Mouse (Mus musculus) left cerebral cortex, adult 18-20 months (tissue): ENCODE results near the gene Llgl1. TPM values are rescaled to one million over a fixed set of nuclear protein-coding genes. Genes with fewer than 3 reads are reported as not detected.

Experiments
- DNase-seq, 2 experiments: peaks; one replicate each; pipeline ENCODE4 v3.0.0; 2021 to 2022; ENCODE audit warnings: low spot score in 2 of 2, mixed read lengths in 1 of 2
- long read RNA-seq, 2 experiments: library from polyadenylated mRNA; stranded (forward); transcript quantifications; one replicate each; pipeline ENCODE4 v2.0.0; 2021
- total RNA-seq, 2 experiments: library from RNA; stranded (reverse); gene quantifications; 2 replicates each; pipeline ENCODE4 v1.2.3; 2021

The Llgl1 gene
- total RNA-seq, result 10 to 100 TPM; 34.6 to 35.4 TPM
- long read RNA-seq, experiment 1, full-length matches to known transcripts, result 14 of 54 reads
- long read RNA-seq, experiment 1, partial matches to known transcripts, result 21 of 54 reads
- long read RNA-seq, experiment 1, other reads (novel, unspliced or antisense), result 19 of 54 reads
- long read RNA-seq, experiment 2, full-length matches to known transcripts, result 11 of 34 reads
- long read RNA-seq, experiment 2, partial matches to known transcripts, result 12 of 34 reads
- long read RNA-seq, experiment 2, other reads (novel, unspliced or antisense), result 11 of 34 reads

DNA sequence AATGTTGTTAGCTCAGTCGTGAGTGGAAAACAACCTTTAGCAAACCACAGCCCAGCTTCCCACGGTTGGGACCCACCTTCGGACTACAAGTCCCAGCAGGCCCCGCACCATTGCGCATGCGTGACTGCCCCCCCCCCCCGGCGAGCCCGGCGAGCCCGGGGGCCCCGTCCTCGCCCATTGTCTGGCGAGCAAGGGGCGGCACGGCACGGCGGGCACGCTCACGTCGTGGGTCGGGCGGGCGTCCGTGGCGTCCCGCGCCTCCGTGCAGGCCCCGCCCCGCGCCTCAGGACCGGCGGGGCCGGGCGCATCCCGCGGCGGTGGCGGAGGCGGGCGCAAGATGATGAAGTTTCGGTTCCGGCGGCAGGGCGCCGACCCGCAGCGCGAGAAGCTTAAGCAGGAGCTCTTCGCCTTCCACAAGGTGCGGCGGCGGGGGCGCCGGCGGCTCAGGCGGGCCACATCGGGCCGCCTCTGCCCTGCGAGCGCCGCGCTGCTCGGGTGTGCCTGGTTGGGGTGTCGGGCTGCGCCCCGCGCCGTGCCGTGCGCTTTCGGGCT, at the start of gene Llgl1:
Gene Llgl1, plus strand, starts transcription at position 200 of the 552 bp plus-strand sequence.
- peak; percentile 76 to 89 for DNase-seq

DNA sequence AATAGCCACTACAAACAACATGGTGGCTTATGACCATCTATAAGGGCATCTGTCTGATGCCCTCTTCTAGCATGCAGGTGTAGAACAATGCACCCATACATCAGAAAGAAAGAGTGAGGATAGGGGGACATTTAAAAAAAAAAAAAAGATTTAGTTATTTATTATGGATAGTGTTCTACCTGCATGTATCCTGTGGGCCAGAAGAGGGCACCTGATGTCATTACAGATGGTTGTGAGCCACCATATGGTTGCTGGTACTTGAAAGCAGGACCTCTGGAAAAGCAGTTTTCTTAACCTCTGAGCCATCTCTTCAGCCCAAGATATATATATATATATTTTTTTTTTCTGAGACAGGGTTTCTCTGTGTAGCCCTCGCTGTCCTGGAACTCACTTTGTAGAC, 3.4 kb upstream of the Llgl1 start:
- no peak for DNase-seq

DNA sequence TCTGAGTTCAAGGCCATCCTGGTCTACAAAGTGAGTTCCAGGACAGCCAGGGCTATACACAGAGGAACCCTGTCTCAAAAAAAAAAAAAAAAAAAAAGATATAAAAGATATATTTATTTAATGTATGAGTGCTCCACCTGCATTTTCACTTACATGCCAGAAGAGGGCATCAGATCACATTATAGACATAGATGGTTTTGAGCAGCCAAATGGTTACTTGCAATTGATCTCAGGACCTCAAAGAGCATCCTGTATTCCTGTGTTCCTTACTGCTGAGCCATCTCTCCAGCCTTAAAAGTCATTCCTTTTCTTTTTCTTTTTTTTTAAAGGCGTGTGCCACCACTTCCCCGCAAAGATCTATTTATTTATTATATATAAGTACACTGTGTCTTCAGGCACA, 2.0 kb upstream of the Llgl1 start:
- no peak for DNase-seq

DNA sequence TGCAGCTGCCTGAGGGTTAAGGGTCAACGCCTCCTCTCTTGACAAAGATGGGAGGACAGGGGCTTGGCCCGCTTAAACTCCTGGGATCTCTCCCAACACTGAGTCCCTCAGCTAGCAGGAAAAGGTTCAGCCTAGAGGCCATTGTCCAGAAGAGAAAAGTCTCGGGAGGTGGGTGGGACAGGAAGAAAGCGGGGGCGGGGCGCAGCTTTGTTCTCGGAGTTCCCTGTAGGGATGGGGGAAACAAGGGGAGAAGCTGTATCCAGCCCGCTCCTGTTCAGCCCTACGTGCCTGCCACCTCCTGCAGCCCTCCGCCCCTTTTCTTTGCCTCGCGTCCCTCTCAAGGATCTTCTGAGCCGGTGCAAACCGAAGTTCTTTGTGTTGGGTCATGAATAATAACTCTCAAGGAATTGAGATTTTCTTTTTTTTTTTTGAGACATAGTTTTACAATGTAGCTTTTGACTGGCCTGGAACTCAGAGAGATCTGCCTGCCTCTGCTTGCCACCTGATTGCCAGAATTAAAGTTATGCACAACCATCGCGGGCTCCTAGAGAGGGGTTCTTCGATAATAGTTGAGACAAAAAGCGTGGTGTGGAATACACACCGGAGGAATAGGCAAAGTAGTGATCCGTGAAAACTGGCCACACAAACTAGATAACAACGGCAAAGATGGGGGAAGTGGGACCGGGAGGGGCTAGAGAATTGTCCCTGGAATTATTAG, 558 bp upstream of the Llgl1 start:
- peak in 1 of 2 experiments; percentile 8 for DNase-seq

DNA sequence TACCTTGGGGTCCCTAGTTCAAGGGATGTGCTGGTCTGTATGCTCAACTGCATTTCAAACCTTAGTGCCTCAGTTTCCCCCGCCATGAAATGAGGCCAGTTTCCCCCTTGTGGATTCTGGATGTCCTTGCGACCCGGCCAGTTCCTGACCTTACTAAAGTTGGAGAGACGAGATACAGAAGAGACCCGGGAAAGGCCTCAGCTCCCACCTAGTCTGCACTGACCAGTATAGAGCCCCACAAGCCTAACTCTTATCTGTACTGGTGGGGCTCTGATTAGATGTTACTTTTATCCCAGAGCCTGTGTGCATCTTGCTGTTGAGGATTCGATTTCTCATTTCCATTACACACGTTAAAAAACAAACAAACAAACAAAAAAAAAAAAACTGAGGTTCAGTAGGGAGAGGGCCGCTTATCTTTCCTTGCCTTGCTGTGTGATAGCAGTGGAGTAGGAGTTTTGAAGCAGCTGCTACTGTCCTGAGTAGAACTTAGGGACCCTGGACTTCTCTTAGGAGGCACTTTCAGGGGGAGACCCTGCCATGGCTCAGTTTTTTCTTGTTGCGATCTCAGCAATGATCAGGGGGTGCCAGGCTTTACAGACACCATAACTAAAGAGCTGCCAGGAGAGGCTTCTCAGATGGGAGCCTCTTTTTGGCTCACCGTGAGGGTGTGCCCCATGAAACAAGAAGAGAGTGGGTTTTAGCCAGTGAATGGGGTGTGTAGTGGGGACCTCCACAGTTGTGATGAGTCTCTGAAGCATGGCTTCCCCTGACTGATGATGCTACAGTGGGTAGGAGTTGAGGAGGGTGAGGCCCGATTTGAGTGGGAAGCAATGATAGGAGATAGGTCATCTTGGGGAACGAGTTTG, 1.0 kb downstream of the Llgl1 start:
- DNase-seq, result peak in 1 of 2 experiments; percentile 1

DNA sequence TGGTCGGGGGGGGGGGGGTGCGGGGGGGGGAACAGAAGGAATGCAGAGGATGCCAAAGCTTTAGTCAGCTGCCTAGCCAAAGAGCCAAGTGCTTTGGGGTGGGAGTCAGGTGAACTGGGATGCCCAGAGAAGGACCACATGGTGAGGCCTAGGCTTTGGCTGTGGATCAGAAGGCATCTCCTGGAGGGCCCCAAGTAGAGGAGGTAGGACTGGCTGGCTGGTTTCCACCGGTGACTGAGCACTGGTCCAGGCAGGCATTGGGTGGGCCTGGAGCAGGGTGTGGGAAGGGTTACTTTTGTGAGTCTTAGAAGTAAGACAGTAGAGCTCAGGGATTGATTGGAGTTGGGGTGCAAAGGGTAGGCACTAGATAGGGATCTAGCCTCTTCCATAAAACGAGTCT, 2.1 kb downstream of the Llgl1 start:
- DNase-seq, result no peak

DNA sequence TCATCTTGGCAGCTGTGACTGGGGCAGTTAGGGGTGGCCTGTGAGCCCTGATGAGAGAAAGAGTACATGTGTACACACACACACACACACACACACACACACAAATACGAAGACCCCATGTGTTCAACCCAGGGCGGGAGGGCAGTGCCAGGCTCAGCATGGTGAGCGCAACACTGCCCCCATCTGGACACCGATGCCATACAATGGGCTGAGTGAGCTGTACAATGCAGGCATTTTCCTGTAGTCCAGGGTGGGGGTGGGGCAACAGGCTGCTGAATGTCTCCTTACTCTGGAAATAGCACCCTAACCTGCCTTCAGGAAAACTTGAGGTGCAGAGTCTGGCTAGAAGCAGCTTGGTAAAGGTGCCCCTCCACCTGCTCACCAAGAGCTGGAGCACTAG, 3.6 kb downstream of the Llgl1 start:
- peak; percentile 73 to 77 for DNase-seq

DNA sequence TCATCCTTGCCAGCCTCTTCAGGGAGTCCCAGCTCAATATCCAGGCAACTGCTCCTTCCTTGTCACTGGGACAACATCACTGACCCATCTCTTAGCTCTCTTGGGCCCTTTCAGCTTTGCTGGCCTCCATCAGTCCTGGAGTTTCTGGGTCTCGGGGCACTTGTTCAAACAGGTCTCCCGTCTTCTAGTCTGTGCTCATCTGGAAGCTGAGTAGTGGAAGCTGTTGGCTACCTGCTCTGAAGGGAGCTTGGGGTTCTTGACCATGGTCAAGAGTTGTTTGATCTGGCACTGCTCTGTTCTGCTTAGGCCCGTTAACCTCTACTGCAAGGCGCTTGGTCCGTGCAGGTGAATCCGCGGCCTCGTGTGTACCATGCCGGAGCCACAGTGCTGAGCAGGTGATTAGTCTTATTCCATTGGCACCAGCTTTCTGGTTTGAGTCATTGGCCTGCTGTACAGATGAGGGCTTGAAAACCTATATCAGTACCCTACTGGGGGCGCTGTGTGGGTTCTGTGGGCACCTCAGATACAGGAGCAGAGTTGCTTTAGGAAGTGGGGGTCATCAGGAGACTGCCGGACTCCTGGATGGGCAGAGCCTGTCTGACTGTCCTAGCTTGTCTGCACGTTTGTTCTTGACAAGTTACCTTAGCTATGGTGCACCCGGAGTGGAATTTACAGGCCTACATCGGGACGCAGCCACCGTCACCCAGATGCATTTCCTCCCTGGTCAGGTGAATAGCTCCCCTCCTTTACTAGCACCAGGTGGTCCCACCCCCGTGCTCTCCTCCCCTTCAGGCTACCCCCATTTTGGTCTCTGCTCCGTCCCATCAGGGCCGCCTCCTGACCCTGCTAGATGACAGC, 4.7 kb downstream of the Llgl1 start:
- DNase-seq, result peak in 1 of 2 experiments; percentile 2

DNA sequence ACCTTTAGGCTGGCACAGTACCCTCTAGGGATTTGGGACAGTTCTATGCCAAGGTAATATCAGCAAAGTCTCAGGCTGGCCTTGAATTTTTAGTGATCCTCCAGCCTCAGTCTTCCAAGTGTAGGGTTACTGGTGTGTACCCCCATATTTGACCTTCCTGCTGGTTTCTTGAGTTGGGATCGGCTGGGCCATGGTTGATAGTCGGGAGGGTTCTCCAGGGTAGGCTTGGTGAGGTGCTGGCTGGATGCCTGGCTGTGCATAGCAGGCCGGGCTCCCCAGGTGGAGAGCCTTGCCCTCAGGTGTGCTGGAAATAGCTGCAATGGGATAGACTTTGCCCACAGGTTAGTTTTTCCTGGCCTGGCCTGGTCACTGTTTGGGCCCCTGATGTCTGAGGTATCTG, 5.7 kb downstream of the Llgl1 start:
- no peak for DNase-seq

DNA sequence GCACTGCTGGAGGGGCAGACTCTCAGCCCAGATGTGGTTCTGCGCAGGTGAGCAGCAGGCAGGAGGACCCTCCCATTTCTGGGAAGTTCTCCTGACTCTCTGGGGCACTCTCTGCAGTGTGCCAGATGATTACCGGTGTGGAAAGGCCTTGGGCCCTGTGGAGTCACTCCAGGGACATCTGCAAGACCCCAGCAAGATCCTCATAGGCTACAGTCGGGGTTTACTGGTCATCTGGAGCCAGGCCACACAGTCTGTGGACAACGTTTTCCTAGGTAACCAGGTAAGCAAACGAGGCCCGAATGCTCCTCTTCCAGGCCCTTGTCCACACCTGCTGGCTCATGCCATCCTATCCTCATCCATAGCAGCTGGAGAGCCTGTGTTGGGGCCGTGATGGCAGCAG, 6.6 kb downstream of the Llgl1 start:
- peak in 1 of 2 experiments; percentile 1 for DNase-seq

DNA sequence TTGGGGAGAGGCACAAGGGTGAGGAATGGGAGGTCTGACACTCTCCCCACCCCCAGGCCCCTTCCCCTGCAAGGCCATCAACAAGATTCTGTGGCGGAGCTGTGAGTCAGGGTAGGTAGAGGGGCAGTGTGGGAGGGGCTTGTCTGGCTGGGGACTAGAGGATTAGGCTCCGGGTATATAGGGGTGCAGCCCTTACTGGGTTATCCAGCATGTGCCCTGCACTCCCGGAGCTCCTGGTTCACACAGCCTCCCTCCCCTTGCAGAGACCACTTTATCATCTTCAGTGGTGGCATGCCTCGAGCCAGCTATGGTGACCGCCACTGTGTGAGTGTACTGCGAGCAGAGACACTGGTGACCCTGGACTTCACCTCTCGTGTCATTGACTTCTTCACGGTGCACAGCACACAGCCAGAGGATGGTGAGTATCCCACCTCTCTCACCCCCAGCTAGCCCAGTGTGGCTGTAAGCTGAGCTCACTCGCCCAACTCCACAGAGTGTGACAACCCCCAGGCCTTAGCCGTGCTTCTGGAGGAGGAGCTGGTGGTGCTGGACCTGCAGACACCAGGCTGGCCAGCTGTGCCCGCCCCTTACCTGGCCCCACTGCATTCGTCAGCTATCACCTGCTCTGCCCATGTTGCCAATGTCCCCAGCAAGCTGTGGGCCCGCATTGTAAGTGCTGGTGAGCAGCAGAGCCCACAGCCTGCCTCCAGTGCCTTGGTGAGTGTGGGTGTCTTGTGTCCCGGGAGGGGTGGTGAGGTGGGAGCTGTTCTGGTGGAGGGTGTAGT, 7.4 kb downstream of the Llgl1 start:
- DNase-seq, result peak in 1 of 2 experiments; percentile 16

DNA sequence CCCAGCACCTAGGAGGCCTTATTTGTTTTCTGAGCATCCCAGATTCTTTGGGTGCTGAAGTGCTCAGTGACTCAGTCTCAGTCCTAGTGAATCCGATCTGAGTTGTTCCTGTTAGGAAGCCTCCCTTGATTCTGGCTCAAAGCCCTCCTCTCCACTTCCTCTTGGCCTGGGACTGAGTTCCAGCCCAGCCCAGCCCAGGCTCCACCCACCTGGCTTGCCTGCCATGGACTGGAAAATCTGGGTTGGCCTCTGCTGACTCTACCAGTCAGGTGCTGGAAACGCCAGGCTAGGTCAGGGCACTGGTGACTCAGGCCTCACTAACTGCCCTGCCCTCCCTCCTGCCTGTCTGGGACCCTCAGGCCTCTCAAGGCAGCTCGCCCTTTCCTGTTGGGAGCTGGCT, 8.1 kb downstream of the Llgl1 start:
- peak in 1 of 2 experiments; percentile 39 for DNase-seq

DNA sequence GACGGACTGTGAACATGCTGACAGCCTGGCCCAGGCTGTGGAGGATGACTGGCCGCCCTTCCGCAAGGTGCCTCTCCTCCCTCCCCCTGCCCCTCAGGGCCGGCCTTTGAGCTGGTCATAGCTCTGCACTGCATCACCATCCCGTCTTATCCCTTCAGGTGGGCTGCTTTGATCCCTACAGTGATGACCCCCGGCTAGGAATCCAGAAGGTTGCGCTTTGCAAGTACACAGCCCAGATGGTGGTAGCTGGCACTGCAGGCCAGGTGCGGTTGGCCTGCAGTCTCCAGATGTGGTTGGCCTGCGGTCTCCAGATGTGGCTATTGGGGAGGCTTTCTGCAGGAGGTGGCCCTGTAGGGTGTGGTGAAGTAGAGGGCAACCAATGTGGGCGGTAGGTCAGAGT, 9.1 kb downstream of the Llgl1 start:
- no peak for DNase-seq

DNA sequence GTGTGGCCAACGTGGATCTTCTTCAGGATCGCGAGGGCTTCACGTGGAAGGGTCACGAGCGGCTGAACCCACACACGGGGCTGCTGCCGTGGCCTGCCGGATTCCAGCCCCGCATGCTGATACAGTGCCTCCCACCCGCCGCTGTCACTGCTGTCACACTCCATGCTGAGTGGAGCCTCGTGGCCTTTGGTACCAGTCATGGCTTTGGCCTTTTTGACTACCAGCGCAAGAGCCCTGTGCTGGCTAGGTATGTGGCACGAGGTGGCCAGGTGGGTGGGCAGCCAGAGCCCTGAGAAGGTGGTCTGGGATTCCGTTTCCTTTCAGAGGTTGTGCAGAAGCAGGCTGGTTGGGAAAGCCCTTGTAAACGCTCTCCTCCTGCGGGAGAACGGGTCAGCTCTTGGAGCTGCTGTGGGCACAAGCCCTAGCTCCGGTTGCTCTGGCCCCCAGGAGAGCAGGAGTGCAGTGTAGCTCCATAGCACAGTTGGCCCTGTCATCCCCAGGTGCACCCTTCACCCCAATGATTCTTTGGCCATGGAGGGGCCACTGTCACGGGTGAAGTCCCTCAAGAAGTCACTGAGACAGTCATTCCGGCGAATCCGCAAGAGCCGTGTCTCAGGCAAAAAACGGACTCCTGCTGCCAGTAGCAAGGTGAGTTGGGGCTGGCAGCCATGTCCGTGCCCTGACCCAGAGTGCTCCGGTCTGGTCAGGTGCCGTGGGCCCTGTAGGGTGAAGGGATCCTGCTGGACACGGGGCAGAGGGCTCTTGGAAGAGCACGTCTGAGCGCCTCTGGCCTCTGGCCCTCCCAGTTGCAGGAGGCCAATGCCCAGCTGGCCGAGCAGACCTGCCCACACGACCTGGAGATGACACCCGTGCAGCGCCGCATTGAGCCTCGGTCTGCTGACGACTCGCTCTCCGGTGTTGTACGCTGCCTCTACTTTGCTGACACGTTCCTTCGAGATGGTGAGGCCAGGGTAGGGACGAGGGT, 10.2 kb downstream of the Llgl1 start:
- DNase-seq, result no peak

DNA sequence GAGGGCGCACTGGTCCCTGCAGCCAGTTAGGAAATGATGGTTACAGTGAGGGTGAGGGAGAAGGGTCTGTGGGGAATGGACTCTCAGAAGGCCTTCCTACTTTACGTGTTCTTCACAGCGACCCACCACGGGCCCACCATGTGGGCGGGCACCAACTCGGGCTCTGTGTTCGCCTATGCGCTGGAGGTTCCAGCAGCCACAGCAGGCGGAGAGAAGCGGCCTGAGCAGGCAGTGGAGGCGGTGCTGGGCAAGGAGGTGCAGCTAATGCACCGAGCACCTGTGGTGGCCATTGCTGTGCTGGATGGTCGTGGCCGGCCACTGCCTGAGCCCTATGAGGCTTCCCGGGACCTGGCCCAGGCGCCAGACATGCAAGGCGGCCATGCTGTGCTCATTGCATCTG, 11.7 kb downstream of the Llgl1 start:
- DNase-seq, result no peak

DNA sequence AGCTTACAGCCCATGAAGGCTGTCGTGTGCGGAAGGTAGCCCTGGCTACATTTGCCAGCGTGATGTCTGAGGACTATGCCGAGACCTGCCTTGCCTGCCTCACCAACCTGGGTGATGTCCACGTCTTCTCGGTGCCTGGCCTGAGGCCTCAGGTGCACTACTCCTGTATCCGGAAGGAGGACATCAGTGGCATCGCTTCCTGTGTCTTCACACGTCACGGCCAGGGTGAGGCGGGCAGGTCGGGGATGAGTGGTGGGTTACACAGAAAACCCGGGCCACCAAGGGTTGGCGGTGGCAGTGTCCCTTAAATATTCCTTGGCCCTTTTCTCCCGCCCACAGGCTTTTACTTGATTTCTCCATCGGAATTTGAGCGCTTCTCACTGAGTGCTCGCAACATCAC, 12.5 kb downstream of the Llgl1 start:
- no peak for DNase-seq

DNA sequence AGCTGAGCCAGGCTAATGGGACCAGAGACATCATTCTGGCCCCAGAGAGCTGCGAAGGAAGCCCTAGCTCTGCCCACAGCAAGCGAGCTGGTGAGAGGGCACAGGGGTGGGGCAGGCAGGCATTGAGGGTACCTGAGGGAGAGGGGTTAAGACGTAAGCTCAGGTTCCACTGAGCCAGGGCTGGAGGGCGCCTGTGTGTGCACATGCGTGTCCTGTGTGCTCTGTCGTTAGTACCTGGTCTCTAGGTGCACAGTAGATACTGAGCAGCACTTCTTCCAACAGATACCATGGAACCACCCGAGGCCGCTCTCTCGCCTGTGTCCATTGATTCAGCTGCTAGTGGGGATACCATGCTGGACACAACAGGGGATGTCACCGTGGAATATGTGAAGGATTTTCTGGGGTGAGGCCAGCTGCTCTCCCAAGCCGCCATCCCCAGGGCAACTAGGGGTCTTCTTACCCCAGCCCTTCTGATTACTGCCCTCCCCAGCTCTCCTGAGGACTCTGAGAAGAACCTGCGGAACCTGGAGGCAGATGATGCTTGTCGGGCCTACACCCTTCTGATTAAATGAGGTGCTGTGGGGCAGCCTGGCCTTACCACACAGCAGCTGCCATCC, 13.2 kb downstream of the Llgl1 start:
- DNase-seq, result no peak

DNA sequence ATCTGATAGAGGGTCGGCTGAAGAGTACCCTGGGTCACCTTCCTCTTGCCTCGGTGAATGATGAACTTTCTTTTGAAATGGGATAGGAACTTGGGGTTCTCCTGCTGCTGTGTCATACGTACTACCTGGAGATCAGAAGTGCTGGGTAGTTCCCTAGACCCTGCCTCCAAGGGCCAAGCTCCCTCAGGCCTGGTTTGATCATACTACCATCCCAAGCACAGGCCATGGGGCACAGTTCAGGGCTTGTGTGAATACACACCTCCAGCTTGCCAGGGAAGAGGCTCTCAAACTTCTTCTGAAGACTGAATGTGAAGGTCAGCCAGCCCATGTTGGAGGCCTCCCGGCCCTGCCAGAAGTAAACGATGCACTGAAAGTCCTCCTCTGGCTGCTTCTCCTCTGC, 16.3 kb downstream of the Llgl1 start:
- no peak for DNase-seq
